Mouse (Mus musculus) left cerebral cortex, adult 8-10 months (tissue): ENCODE data around the gene Shtn1. TPM values are rescaled to one million over a fixed set of nuclear protein-coding genes. Genes with fewer than 3 reads are reported as not detected.
A peak's percentile ranks its signal among the peaks of the same experiment; 100 is the strongest.

Experiments used
- DNase-seq, 2 experiments: peaks; one replicate each; pipeline ENCODE4 v3.0.0; 2022; ENCODE audit warnings: low spot score in 2 of 2
- total RNA-seq, 4 experiments: library from RNA; stranded (reverse); gene quantifications; 2 replicates each; pipeline ENCODE4 v1.2.4; 2022

Gene Shtn1
- total RNA-seq, 4 experiments from 2014 or later: 24.2 to 26.9 (median 25.7) TPM

- DNase-seq: peak in 1 of 2 experiments; percentile 28
Observed at GRCm38 (mm10) chr19:59052053-59052452, 23.8 kb downstream of the Shtn1 start.

DNA sequence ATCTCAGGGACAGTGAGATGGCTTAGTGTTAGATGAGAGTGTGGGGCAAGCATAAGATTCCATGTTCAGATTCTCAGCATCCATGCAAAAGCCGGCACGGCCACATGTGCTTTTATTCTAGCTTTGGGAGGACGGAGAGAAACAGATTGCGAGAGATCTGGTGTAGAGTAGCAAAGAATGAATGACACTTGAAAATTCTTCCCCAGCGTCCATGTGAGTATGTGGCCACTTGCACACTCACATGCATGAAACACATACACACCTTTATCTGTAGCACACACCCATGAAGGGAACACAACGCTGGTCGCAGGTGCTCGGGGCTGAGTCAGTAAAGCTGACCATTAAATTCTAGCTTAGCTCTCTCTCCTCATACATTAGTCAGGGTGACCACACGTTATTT, 24.3 kb downstream of the Shtn1 start:
- DNase-seq: no peak

DNA sequence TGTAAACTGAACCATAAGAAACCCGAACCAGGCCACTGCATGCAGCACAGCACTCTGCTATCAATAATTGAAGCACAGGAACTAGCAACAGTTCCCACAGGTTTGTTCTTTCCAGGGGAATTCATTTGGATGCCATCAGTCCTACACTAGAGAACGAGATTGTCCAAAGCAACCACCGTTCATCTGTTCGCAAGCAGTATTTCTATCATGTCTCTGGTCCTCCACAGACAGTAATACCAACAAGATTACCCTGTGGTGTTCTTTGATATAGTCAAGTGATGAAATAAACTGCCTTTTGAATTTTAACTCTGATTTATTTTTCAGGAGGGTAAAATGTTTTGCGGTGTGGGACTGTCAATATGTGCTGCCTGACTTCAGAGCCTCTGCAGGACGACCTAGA, 27.0 kb downstream of the Shtn1 start:
- no peak for DNase-seq

- DNase-seq: no peak
Observed at GRCm38 (mm10) chr19:59047511-59047910, 28.4 kb downstream of the Shtn1 start.

DNA sequence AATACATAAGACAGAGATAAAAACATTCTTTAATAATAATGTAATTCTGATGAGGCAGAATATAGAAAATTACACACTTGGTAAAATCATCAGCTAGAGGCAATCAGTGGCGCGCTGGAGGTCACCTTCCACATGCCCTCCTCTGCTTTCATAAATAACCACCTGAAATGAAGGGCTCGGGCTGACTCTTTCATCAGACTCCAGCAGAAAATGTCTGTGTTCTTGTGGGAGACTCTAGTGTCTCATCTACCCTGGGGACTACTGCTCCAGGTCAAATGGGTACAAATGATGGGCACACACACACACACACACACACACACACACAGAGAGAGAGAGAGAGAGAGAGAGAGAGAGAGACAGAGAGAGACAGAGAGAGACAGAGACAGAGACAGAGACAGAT, 34.8 kb downstream of the Shtn1 start:
- DNase-seq: no peak

GRCm38 (mm10) chr19:59038793-59039192, 37.1 kb downstream of the Shtn1 start:
- DNase-seq: no peak

DNA sequence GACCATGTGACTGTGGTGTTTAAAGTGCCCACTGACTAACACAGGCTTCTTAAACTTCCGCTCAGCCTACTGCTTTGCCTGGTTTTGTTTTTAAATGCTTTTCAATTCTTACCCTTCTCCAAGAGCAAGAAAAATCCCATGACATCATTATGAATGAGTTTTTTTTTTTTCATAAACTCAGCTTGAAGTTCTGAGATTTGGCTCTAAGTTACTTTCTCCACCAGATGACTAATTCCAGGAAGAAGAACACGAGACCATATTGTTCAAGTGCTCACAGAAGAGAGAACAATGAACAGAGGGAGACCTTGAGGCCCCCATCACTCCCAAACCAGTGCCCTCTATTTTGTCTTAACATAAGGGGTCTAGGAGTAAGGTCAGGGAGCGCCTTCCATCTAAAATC, 39.1 kb downstream of the Shtn1 start:
- DNase-seq: no peak

DNA sequence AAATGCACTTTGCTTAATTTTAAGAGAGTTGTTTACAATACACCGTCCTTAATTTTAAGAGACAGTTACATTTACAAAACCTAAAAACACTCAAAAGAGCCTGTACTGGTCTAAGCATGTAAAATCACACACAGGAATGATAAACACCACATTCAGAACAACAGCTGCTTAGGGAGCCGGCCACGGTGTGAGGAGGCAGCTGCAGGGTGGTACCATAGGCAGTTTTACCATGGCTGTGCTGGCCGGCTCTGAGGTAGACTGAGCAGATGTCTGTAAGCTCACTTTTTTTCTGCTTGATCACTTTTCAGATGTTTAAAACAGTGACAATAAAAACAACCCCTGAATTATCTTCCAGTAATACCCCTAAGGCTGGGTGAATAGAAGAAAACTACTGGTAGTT, 42.7 kb downstream of the Shtn1 start:
- no peak for DNase-seq

- no peak for DNase-seq
Observed at GRCm38 (mm10) chr19:59030221-59030620, 45.7 kb downstream of the Shtn1 start.

GRCm38 (mm10) chr19:59029011-59029410, 46.9 kb downstream of the Shtn1 start:
- no peak for DNase-seq

- peak in 1 of 2 experiments; percentile 64 for DNase-seq
Observed at GRCm38 (mm10) chr19:59028130-59028529, 47.8 kb downstream of the Shtn1 start.

GRCm38 (mm10) chr19:59023876-59024275, 52.0 kb downstream of the Shtn1 start:
- DNase-seq: no peak

GRCm38 (mm10) chr19:59021644-59022043, 54.3 kb downstream of the Shtn1 start:
- DNase-seq: no peak

- peak in 1 of 2 experiments; percentile 17 for DNase-seq
Observed at GRCm38 (mm10) chr19:59010802-59011201, 65.1 kb downstream of the Shtn1 start.

DNA sequence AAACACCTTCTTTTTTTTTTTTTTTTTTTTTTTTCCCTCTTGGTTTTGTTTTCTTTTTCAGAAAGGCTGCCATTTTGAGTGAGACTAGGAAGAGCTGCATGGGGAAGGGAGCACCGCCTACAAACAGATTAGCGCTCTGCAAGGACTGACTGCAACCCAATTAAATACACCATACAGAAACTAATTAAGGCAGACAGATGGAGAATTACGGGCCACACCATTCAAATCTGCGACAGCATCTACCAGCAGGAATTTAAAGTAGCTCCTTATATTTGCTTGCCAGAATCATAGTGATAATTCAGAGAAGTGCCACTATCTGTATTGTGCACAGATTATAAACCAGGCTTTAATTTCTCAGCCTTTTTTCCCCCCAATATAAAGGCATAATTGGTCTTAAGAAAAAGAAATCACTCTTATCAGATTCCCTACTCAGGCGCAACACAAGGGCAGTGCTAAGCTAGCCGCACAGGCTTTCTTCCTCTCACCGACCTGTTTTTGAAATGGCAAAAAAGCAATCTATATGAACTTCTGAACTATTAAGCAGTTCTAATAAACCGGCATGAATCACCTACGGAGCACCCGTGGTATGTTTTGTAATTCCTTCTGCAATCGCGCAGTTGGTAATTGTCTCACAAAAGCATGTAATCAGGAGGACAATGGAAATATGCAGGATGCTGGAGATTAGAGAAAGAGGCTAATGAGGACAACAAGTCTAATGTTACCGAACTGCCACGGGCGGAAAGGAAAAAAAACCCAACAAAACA, 69.1 kb downstream of the Shtn1 start:
- DNase-seq: peak in 1 of 2 experiments; percentile 24

DNA sequence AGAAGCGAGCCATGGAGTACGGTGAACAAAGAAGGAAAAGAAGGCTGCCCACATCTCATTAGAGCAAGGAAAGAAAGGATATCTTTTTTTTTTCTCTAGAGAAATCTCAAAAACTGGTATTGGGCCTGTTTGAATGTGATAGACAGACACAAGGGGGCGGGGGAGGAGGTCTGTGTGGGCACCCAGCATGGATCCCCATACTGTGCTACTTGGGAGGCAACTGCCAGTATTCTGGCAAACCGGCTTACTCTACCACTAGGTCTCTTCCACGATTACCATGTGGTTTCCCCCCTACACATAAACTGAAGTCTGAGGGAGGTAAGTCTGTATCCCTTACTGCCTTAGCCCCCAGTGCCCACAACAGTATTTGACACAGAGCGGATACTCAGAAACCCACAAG, 73.1 kb downstream of the Shtn1 start:
- DNase-seq: no peak

DNA sequence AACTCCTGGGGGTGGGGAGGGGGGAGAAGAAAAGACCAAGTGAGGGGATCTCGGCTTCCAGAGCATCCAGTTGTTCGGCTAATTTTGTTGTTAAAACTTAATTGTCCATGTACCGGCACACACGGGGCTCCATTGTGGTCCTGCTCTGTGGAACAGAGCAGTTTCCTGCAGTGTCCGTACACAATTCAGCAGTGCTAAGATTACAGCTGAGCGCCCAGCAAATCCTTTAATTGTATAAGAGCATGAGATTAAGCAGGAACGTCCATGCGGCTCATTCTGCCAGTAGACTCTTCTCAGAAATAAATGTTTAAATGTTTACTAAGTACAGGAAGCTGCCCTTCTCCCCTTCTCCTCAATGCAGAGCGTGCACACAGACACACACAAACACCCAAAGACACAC, 94.3 kb downstream of the Shtn1 start:
- DNase-seq: no peak

- no peak for DNase-seq
Observed at GRCm38 (mm10) chr19:58980056-58980440, 95.9 kb downstream of the Shtn1 start.

GRCm38 (mm10) chr19:58979436-58980055, 96.4 kb downstream of the Shtn1 start:
- no peak for DNase-seq

GRCm38 (mm10) chr19:58978401-58979171, 97.3 kb downstream of the Shtn1 start:
- peak; percentile 23 to 55 for DNase-seq

DNA sequence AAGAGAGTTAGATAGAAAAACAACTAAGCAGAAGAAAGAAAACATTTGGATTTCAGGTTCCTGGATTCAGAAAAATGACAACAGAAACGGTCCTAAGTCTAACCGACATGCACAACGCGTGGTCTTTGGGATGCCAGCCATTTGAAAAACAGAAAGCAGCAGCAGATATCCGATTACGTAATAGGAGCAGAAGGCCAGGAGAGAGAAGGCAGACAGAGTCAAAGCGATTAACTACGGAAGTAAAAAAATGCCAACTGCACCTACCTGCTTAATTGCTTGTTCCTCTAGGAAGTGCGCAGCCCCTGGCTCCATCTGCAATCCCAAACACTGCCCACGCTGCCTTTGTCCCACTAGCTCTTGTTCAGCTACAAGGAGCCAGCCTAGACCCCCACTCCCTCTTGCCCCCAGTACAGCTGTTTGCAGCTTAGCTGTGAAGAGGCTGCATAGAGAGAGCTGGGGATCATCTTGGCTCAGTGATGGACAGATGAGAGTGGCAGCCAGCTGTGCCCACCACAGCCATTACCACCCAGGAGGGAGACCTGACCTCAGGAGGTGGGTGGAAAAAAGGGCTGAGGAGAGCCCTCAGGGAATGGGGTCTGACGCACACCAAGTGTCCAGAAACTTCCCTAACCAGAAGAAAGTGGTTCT, 100.6 kb downstream of the Shtn1 start:
- DNase-seq: no peak

DNA sequence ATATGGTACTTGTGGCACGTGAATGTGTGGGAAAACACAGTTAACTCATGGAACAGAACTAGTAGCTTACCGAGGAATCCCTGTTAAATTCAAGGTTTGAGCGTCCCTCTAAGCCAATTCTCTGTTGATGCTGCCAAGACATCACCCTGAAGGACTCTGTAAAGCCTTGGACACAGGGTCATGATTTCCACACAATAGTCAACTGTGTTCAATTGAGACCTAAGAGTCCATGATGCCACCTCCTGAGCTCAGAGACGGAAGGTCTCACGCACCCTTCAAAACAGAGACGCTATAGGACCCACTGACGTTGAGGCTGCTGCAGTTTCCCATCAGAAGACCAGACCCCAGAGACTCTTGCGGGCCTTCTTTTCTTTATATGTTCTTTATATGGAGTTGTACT, 101.8 kb downstream of the Shtn1 start:
- DNase-seq: no peak
